Mouse (Mus musculus): ENCODE results near the gene Olfr993. TPM values are rescaled to one million over a fixed set of nuclear protein-coding genes. Genes with fewer than 3 reads are reported as not detected.

Olfr993 gene
- not detected for polyA plus RNA-seq (2017; shearing (Covaris generic))

DNA sequence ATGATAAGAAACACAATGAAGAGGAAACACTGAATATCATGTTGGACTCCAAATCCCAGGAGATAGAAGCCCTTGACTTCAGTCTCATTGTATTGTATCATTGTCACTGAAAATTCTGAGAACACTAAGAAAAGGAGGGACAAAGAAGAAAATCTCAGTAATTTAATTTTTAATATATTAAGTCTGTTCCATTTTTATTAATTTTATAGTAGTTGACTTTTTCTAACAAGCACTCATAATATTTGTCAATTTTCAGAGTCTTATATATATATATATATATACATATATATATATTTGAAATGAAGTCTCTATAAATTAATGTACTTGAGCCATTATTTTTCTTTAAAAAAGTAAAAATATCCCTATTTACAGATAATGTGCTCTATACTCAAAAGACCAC lies at the start of gene Olfr993:
Olfr993 (minus strand) TSS at position 101 of the 400 bp plus-strand sequence.

DNA sequence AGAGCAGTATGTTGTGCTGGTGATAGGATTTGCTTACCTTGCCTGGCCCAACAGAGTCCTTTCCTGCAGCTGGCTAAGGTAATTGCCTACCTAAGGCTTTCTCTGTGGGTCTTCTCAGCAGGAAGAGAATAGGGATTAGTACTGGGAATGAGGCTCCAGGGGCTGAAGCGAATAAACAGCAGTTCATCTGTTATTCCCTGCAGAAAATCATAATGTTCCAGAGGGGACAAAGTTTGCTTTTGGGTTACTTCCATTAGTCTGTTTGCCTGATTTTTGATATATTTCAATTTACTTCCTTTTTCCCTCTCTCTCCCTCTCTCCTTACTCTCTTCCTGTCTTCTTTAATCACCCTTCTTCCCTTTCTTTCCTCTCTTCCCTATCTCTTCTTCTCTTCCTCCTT lies 28.9 kb upstream of the Olfr993 start, which contains the start of gene Olfr995:
Olfr995 (minus strand) TSS at position 101 of the 400 bp plus-strand sequence.

DNA sequence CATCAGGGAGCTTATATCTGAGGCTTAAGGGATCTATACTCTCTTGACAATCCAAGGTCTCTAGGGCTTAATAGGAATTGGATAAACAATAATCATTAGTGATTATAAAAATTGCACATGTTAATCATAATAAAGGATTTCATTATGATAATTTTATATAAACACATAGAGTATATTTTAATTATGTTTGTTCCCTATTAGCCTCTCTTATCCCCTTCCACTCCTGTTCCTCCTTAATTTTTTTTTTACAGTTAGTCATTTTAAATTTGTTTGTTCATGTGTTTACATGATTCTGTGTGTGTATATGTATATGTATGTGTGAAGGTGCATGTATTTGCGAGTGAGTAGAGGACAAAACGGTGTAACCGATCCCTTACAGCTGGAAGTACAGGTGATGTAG lies 21.7 kb upstream of the Olfr993 start, which contains the start of gene Olfr994:
Olfr994 (minus strand) TSS at position 101 of the 400 bp plus-strand sequence.

DNA sequence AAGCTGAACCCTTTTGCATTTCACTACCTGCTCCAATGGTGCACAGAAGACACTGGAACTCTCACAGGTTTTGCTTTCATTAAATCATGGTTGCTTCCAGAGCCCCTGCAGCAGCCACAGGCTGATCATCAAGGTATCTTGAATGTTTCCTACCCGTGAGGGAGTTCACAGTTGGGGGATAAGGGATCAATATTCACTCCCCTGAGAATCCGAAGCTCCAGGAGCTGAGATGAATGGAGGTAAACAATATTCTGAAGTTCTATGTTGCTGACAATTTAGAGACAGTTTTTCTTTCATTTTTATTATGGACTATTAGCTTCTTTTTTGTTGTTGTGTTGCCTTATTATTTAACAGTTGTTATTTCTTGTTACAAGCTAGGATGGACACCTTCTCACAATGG lies 5.3 kb downstream of the Olfr993 start, which contains the start of gene Olfr992:
Olfr992 (minus strand) TSS at position 101 of the 400 bp plus-strand sequence.

Other genes with a start within 250 kb of the Olfr993 start
- not detected for gene Lrrc55, start 217.7 kb downstream of the Olfr993 start, polyA plus RNA-seq (2017; shearing (Covaris generic))
- not detected for gene Olfr987, start 75.6 kb downstream of the Olfr993 start, polyA plus RNA-seq (2017; shearing (Covaris generic))
- not detected for gene Olfr988, start 51.6 kb downstream of the Olfr993 start, polyA plus RNA-seq (2017; shearing (Covaris generic))
- gene Olfr992, start 5.4 kb downstream of the Olfr993 start, polyA plus RNA-seq (2017; shearing (Covaris generic)), result not detected
- gene Olfr994, start 21.6 kb upstream of the Olfr993 start, polyA plus RNA-seq (2017; shearing (Covaris generic)), result not detected
- not detected for gene Olfr995, start 28.8 kb upstream of the Olfr993 start, polyA plus RNA-seq (2017; shearing (Covaris generic))
- gene 4833423E24Rik, start 104.1 kb upstream of the Olfr993 start, polyA plus RNA-seq (2017; shearing (Covaris generic)), result not detected
- not detected for gene Olfr996, start 164.3 kb upstream of the Olfr993 start, polyA plus RNA-seq (2017; shearing (Covaris generic))
- not detected for gene Olfr998, start 174.1 kb upstream of the Olfr993 start, polyA plus RNA-seq (2017; shearing (Covaris generic))
- gene Olfr1000, start 197.0 kb upstream of the Olfr993 start, polyA plus RNA-seq (2017; shearing (Covaris generic)), result not detected
- gene Olfr1002, start 235.8 kb upstream of the Olfr993 start, polyA plus RNA-seq (2017; shearing (Covaris generic)), result not detected
- gene Olfr154, start 249.6 kb upstream of the Olfr993 start, polyA plus RNA-seq (2017; shearing (Covaris generic)), result not detected

All from CD4-positive, CD25-positive, alpha-beta regulatory T cell, adult 9 weeks (primary cell).